Mouse (Mus musculus): ENCODE results near the gene Clcn7.

GRCm38 (mm10) chr17:25135622-25136021 lies 2.4 kb downstream of the Clcn7 start:
- no peak for TF ChIP-seq CHD2 (IDR thresholded peaks at IDR 0.05; ENCODE audit: low read depth, low read length)
- no peak for TF ChIP-seq MAFK (IDR thresholded peaks at IDR 0.05; ENCODE audit: insufficient read depth, low read depth, low read length)
- no peak for TF ChIP-seq ZC3H11A (IDR thresholded peaks at IDR 0.05; ENCODE audit: borderline replicate concordance, low read depth, low read length)
- TF ChIP-seq HCFC1 (IDR thresholded peaks at IDR 0.05; ENCODE audit: borderline replicate concordance, insufficient read depth, low read length): no peak
- no peak for TF ChIP-seq ZNF384 (IDR thresholded peaks at IDR 0.05; ENCODE audit: low read depth, low read length)
